Mouse (Mus musculus): ENCODE results near the gene Gm49369.

DNA sequence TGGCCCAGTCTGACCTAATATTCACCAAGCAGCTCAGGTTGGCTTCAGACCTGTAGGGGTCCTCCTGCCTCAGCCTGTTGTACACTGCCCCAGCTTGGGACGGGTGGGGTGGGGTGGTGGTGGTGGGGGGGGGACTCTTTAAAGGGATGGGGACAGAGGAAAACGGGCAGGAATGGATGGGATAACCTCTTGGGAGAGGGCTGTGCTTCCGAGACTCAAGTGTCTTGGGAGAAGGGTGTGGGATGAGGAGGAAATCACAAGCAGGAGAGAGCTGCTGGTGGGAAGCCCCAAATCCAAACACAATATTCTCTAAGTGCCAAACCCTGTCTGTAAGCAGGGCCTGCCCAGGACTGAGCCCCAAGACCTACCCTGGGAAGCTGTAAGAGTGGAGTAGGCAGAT, 33.8 kb upstream of the Gm49369 start:
- TF ChIP-seq POLR2A (IDR thresholded peaks at IDR 0.05; ENCODE audit: control insufficient read depth, low read depth, low read length) (no peak), CTCF (IDR thresholded peaks at IDR 0.05; ENCODE audit: control insufficient read depth, insufficient read depth, insufficient replicate concordance, low read depth, low read length) (no peak)

All from testis, adult 2 months (tissue).